Mouse (Mus musculus) lung, embryonic 14.5 days (tissue): ENCODE data around the gene 1810046K07Rik. TPM values are rescaled to one million over a fixed set of nuclear protein-coding genes. Genes with fewer than 3 reads are reported as not detected.

Source experiments
- ATAC-seq: fragments of 200-750 bp; cut with Nextera tagmentation; 2 replicates; pipeline ENCODE4 v1.8.0; 2017; ENCODE audit warnings: mild to moderate bottlenecking, moderate TSS enrichment, moderate library complexity; ENCODE audit not compliant: insufficient read depth
- DNase-seq: peaks from one replicate; pipeline ENCODE4 v3.0.0-alpha.2; 2015
- H3K27ac ChIP-seq: fragments of 300-500 bp; sonication (generic); 2 replicates; pipeline ENCODE4 v1.5.1; 2014; ENCODE audit warnings: low read depth, mild to moderate bottlenecking, moderate library complexity
- H3K27me3 ChIP-seq: fragments of 300-500 bp; sonication (generic); 2 replicates; pipeline ENCODE4 v1.6.1; 2014; ENCODE audit warnings: low read length, control low read depth; ENCODE audit not compliant: insufficient read depth
- H3K36me3 ChIP-seq: fragments of 300-500 bp; sonication (generic); 2 replicates; pipeline ENCODE4 v1.6.1; 2014; ENCODE audit warnings: control low read depth; ENCODE audit not compliant: insufficient read depth
- H3K4me1 ChIP-seq: fragments of 300-500 bp; sonication (generic); 2 replicates; pipeline ENCODE4 v1.6.1; 2014; ENCODE audit warnings: antibody characterized with exemption, control low read depth; ENCODE audit not compliant: insufficient read depth
- H3K4me2 ChIP-seq: fragments of 300-500 bp; sonication (generic); 2 replicates; pipeline ENCODE4 v1.6.1; 2014; ENCODE audit warnings: mild to moderate bottlenecking
- H3K4me3 ChIP-seq: fragments of 300-500 bp; sonication (generic); 2 replicates; pipeline ENCODE4 v1.5.1; 2014; ENCODE audit warnings: low read depth, low read length
- H3K9ac ChIP-seq: fragments of 300-500 bp; sonication (generic); 2 replicates; pipeline ENCODE4 v1.6.1; 2014
- H3K9me3 ChIP-seq: fragments of 300-500 bp; sonication (generic); 2 replicates; pipeline ENCODE4 v1.6.1; 2016; ENCODE audit warnings: low read depth, low read length, control low read depth
- CTCF ChIP-seq: IDR thresholded peaks from 2 replicates; pipeline ENCODE4 v1.5.1; 2016; ENCODE audit warnings: antibody characterized with exemption, low read depth
- WGBS: fragments of 180-500 bp; shearing (Covaris S2); extraction: QIAGEN DNeasy Blood & Tissue Kit; methylation state at CpG from one replicate; pipeline ENCODE4 v1.1.7; 2014; 5-methylcytosine and 5-hydroxymethylcytosine counted together
- polyA plus RNA-seq: library from polyadenylated mRNA; unstranded; fragments of >200 nt; fragmentation: Nextera tagmentation; extraction: Ambion mirVana; gene quantifications from 2 replicates; pipeline ENCODE4 v1.2.1, GENCODE M21; 2014

The 1810046K07Rik gene
- not detected in 2 replicates for polyA plus RNA-seq

GRCm38 (mm10) chr9:51328731-51329130 is at the start of gene 1810046K07Rik:
TSS of gene 1810046K07Rik (minus strand) at chr9:51328917.
- 78% methylated on average over 3 of the region's 3 CpGs for WGBS
- no peak for TF ChIP-seq CTCF
- no peak within 1 kb of the TSS for H3K27ac ChIP-seq
- no peaks in the 10 kb centered on the region for H3K9me3 ChIP-seq
- no peak for ATAC-seq
- H3K27me3 ChIP-seq = no peaks in the 10 kb centered on the region
- H3K4me3 ChIP-seq = no peak within 1 kb of the TSS
- no peaks in the 10 kb centered on the region for H3K4me1 ChIP-seq
- no peak for DNase-seq
- H3K4me2 ChIP-seq = no peak within 1 kb of the TSS
- H3K36me3 ChIP-seq = no peaks in the 10 kb centered on the region
- no peak within 1 kb of the TSS for H3K9ac ChIP-seq

GRCm38 (mm10) chr9:51369560-51369959 is 40.8 kb upstream of the 1810046K07Rik start:
- no peaks in the 10 kb centered on the region for H3K27me3 ChIP-seq
- no peak overlapping the region for H3K4me2 ChIP-seq
- no peaks in the 10 kb centered on the region for H3K4me1 ChIP-seq
- no peak overlapping the region for H3K27ac ChIP-seq
- ATAC-seq (no peak), DNase-seq (peak; percentile 26)
- H3K9me3 ChIP-seq = no peaks in the 10 kb centered on the region
- TF ChIP-seq CTCF = no peak
- H3K36me3 ChIP-seq = no peaks in the 10 kb centered on the region
- 54% methylated on average over 3 of the region's 3 CpGs for WGBS
- no peak overlapping the region for H3K4me3 ChIP-seq
- no peak overlapping the region for H3K9ac ChIP-seq

- Histone ChIP-seq H3K27me3 (no peaks in the 10 kb centered on the region), H3K4me1 (no peaks in the 10 kb centered on the region), H3K9me3 (no peaks in the 10 kb centered on the region), H3K36me3 (no peaks in the 10 kb centered on the region), H3K9ac (no peak overlapping the region), H3K4me2 (no peak overlapping the region), H3K4me3 (no peak overlapping the region), H3K27ac (no peak overlapping the region)
- 52% methylated on average over 3 of the region's 3 CpGs for WGBS
- ATAC-seq = no peak
- TF ChIP-seq CTCF = no peak
- no peak for DNase-seq
Measured at GRCm38 (mm10) chr9:51367124-51367523, 38.4 kb upstream of the 1810046K07Rik start.

- no peaks in the 10 kb centered on the region for H3K36me3 ChIP-seq
- H3K9ac ChIP-seq = no peak overlapping the region
- 83% methylated on average over 4 of the region's 4 CpGs for whole genome bisulfite sequencing
- TF ChIP-seq CTCF = no peak
- no peaks in the 10 kb centered on the region for H3K9me3 ChIP-seq
- DNase-seq (no peak), ATAC-seq (no peak)
- no peak overlapping the region for H3K4me2 ChIP-seq
- no peaks in the 10 kb centered on the region for H3K4me1 ChIP-seq
- no peaks in the 10 kb centered on the region for H3K27me3 ChIP-seq
- H3K27ac ChIP-seq = no peak overlapping the region
- no peak overlapping the region for H3K4me3 ChIP-seq
Measured at GRCm38 (mm10) chr9:51364059-51364458, 35.3 kb upstream of the 1810046K07Rik start.

GRCm38 (mm10) chr9:51353511-51353910 is 24.8 kb upstream of the 1810046K07Rik start:
- WGBS = 67% methylated on average over 3 of the region's 3 CpGs

GRCm38 (mm10) chr9:51352896-51353295 is 24.2 kb upstream of the 1810046K07Rik start:
- H3K27me3 ChIP-seq = no peaks in the 10 kb centered on the region
- H3K4me3 ChIP-seq = no peak overlapping the region
- H3K9ac ChIP-seq = no peak overlapping the region
- no peaks in the 10 kb centered on the region for H3K36me3 ChIP-seq
- H3K9me3 ChIP-seq = no peaks in the 10 kb centered on the region
- H3K4me1 ChIP-seq = peaks cover 7% of the 10 kb centered on the region; the same call in 1 of the 2 replicates
- no peak overlapping the region for H3K27ac ChIP-seq
- 89% methylated on average over 3 of the region's 3 CpGs for WGBS
- DNase-seq (no peak), ATAC-seq (no peak)
- TF ChIP-seq CTCF = no peak
- no peak overlapping the region for H3K4me2 ChIP-seq

More at GRCm38 (mm10) chr9:51353511-51353910, 24.8 kb upstream of the 1810046K07Rik start:
- Histone ChIP-seq H3K9me3 (no peaks in the 10 kb centered on the region), H3K9ac (no peak overlapping the region), H3K36me3 (no peaks in the 10 kb centered on the region), H3K27me3 (no peaks in the 10 kb centered on the region), H3K4me2 (no peak overlapping the region), H3K4me1 (peaks cover 5% of the 10 kb centered on the region; the same call in 1 of the 2 replicates), H3K27ac (no peak overlapping the region), H3K4me3 (no peak overlapping the region)
- DNase-seq (peak; percentile 28), ATAC-seq (no peak)
- TF ChIP-seq CTCF = no peak

GRCm38 (mm10) chr9:51349422-51349821 is 20.7 kb upstream of the 1810046K07Rik start:
- Histone ChIP-seq H3K4me3 (no peak overlapping the region), H3K4me2 (no peak overlapping the region), H3K9ac (no peak overlapping the region), H3K27me3 (no peaks in the 10 kb centered on the region), H3K4me1 (peaks cover 7% of the 10 kb centered on the region; the same call in 1 of the 2 replicates), H3K27ac (no peak overlapping the region), H3K36me3 (no peaks in the 10 kb centered on the region), H3K9me3 (no peaks in the 10 kb centered on the region)
- ATAC-seq (no peak), DNase-seq (peak; percentile 66)
- no peak for TF ChIP-seq CTCF
- 56% methylated on average over 5 of the region's 5 CpGs for WGBS
